Mouse (Mus musculus) liver, embryonic 14.5 days (tissue): ENCODE results near the gene Trmt1l. TPM values are rescaled to one million over a fixed set of nuclear protein-coding genes. Genes with fewer than 3 reads are reported as not detected.

Experiments
- ATAC-seq: fragments of 200-750 bp; cut with Nextera tagmentation; 2 replicates; pipeline ENCODE4 v1.8.0; 2017; ENCODE audit warnings: moderate number of reproducible peaks, mild to moderate bottlenecking, moderate library complexity; ENCODE audit not compliant: insufficient read depth
- DNase-seq, 3 experiments: peaks; one replicate each; pipeline ENCODE4 v3.0.0-alpha.2; 2012 to 2013; ENCODE audit warnings: low read depth in 3 of 3, low spot score in 3 of 3
- H3K27ac ChIP-seq: fragments of 300-500 bp; sonication (generic); 2 replicates; pipeline ENCODE4 v1.5.1; 2014; ENCODE audit warnings: moderate library complexity, mild to moderate bottlenecking, control low read depth, inconsistent platforms
- H3K27me3 ChIP-seq: fragments of 300-500 bp; sonication (generic); 2 replicates; pipeline ENCODE4 v1.6.1; 2014; ENCODE audit warnings: mild to moderate bottlenecking, low read length, moderate library complexity; ENCODE audit not compliant: control insufficient read depth, insufficient read depth
- H3K36me3 ChIP-seq: fragments of 300-500 bp; sonication (generic); replicated peaks from 2 replicates; pipeline ENCODE4 v1.6.1; 2014; ENCODE audit warnings: low read depth; ENCODE audit not compliant: control insufficient read depth, insufficient read depth
- H3K4me1 ChIP-seq, 2 experiments: fragments of 200-500 bp in 1 of 2; fragments of 300-500 bp in 1 of 2; sonication (generic) in 1 of 2; replicated peaks; 2 replicates each; pipeline ENCODE4 v1.6.1; 2012 to 2014; ENCODE audit warnings: antibody characterized with exemption in 1 of 2, inconsistent platforms in 1 of 2, low read length in 1 of 2; ENCODE audit not compliant: control insufficient read depth in 2 of 2, insufficient read depth in 2 of 2
- H3K4me2 ChIP-seq: fragments of 300-500 bp; sonication (generic); 2 replicates; pipeline ENCODE4 v1.6.1; 2014; ENCODE audit warnings: low read depth, mild to moderate bottlenecking, control low read depth, moderate library complexity
- H3K4me3 ChIP-seq, 2 experiments: fragments of 200-500 bp in 1 of 2; fragments of 300-500 bp in 1 of 2; sonication (generic) in 1 of 2; 2 replicates each; pipeline ENCODE4 v1.5.1; 2012 to 2014; ENCODE audit warnings: low read depth in 2 of 2, low read length in 2 of 2, mild to moderate bottlenecking in 2 of 2, control low read depth in 1 of 2, inconsistent platforms in 1 of 2, moderate library complexity in 1 of 2; ENCODE audit not compliant: insufficient read depth in 1 of 2
- H3K9ac ChIP-seq: fragments of 300-500 bp; sonication (generic); replicated peaks from 2 replicates; pipeline ENCODE4 v1.6.1; 2014; ENCODE audit warnings: mild to moderate bottlenecking, control low read depth, moderate library complexity
- H3K9me3 ChIP-seq: fragments of 300-500 bp; sonication (generic); 2 replicates; pipeline ENCODE4 v1.6.1; 2016; ENCODE audit warnings: low read length, mixed read lengths; ENCODE audit not compliant: control insufficient read depth
- CTCF ChIP-seq: IDR thresholded peaks from 2 replicates; pipeline ENCODE4 v1.5.1; 2016; ENCODE audit warnings: antibody characterized with exemption, low read depth, control low read depth
- EP300 ChIP-seq: IDR thresholded peaks from 2 replicates; pipeline ENCODE4 v1.6.1; 2016; ENCODE audit warnings: antibody characterized with exemption, low read depth
- WGBS: fragments of 180-500 bp; shearing (Covaris S2); extraction: QIAGEN DNeasy Blood & Tissue Kit; methylation state at CpG from one replicate; pipeline ENCODE4 v1.1.7; 2014; ENCODE audit not compliant: insufficient replicate concordance; 5-methylcytosine and 5-hydroxymethylcytosine counted together
- polyA plus RNA-seq, 2 experiments: library from polyadenylated mRNA; depleted of rRNA in 1 of 2; stranded (reverse) in 1 of 2; unstranded in 1 of 2; fragments of >200 nt; fragmentation: Nextera tagmentation in 1 of 2; extraction: Ambion mirVana in 1 of 2; gene quantifications; 2 replicates each; pipeline versions ENCODE4 v1.2.1 to v1.2.3; 2012 to 2014

The Trmt1l gene
- polyA plus RNA-seq, 2 experiments: 9.8 to 11.8 TPM

- no peak for ATAC-seq
- WGBS: 61% methylated on average over 6 of the region's 6 CpGs
- H3K4me1 ChIP-seq: peaks cover 9 to 11% of the 10 kb centered on the region in 2 experiments; a peak in 3 of 4 replicates
Measured at GRCm38 (mm10) chr1:151489806-151490205, 61.5 kb downstream of the Trmt1l start.

DNA sequence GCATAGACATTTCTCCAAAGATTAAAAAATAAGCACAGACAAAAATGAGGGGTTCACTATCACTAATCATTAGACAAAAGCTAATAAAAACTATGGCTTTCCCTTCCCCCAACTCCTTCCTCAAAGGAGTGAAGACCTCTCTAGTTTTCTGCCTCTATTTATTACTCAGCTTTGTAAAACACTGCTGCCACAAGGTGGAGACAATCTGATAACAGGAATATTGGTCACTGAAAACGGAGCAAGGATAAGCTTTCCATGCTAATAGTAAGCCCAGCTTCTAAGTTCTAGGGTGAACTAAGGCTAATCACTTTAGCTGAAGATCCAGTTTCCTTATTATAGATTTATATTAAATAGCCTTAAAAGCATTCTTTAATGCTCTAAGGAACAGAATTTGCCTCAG lies 64.1 kb downstream of the Trmt1l start:
- Histone ChIP-seq H3K9ac (no peak overlapping the region), H3K4me2 (no peak overlapping the region), H3K9me3 (no peaks in the 10 kb centered on the region), H3K27me3 (no peaks in the 10 kb centered on the region), H3K4me1 (peaks cover 10 to 16% of the 10 kb centered on the region in 2 experiments; a peak in 3 of 4 replicates), H3K27ac (no peak overlapping the region), H3K4me3 (no peak overlapping the region), H3K36me3 (no peaks in the 10 kb centered on the region)
- peak; percentile 9; the same call in 1 of the 2 replicates for TF ChIP-seq CTCF
- TF ChIP-seq EP300: no peak
- WGBS: 8% methylated on average over 1 of the region's 1 CpGs
- ATAC-seq (no peak), DNase-seq (no peak)

More at GRCm38 (mm10) chr1:151489806-151490205, 61.5 kb downstream of the Trmt1l start:
- Histone ChIP-seq H3K9ac (no peak overlapping the region), H3K27ac (no peak overlapping the region), H3K4me3 (no peak overlapping the region), H3K27me3 (no peaks in the 10 kb centered on the region), H3K4me2 (no peak overlapping the region), H3K36me3 (no peaks in the 10 kb centered on the region), H3K9me3 (no peaks in the 10 kb centered on the region)
- TF ChIP-seq CTCF: no peak
- TF ChIP-seq EP300: no peak
- no peak for DNase-seq

DNA sequence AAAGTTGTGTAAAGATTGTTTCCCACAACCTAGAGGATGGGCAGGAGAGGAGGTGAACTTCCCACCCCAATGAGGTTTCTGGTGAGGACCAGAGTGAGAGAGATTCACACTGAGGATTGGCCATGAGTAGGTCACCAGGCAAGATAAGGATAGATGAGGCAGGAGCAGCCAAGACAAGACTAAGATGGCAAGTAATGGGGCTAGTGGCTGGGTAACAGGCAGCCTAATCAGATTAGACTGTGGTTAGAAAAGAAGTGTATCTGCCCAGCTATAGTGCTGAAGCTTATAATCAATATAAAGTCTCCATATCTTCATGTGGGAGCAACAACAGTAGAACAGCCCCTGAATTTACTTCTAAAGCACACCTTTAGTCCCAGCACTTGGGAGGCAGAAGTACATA lies 65.5 kb downstream of the Trmt1l start:
- Histone ChIP-seq H3K27me3 (no peaks in the 10 kb centered on the region), H3K4me2 (no peak overlapping the region), H3K4me3 (no peak overlapping the region), H3K4me1 (peaks cover 15 to 20% of the 10 kb centered on the region in 2 experiments), H3K9me3 (no peaks in the 10 kb centered on the region), H3K36me3 (no peaks in the 10 kb centered on the region), H3K9ac (no peak overlapping the region), H3K27ac (no peak overlapping the region)
- ATAC-seq (no peak), DNase-seq (no peak)
- TF ChIP-seq EP300: no peak
- no peak for TF ChIP-seq CTCF

- DNase-seq (no peak), ATAC-seq (no peak)
- Histone ChIP-seq H3K27me3 (no peaks in the 10 kb centered on the region), H3K4me2 (no peak overlapping the region), H3K4me3 (no peak overlapping the region), H3K27ac (no peak overlapping the region), H3K36me3 (no peaks in the 10 kb centered on the region), H3K9me3 (no peaks in the 10 kb centered on the region), H3K4me1 (peaks cover 17 to 19% of the 10 kb centered on the region in 2 experiments), H3K9ac (no peak overlapping the region)
- TF ChIP-seq CTCF: no peak
- no peak for TF ChIP-seq EP300
- WGBS: 63% methylated on average over 6 of the region's 6 CpGs
Measured at GRCm38 (mm10) chr1:151494711-151495110, 66.4 kb downstream of the Trmt1l start.

GRCm38 (mm10) chr1:151495635-151496285 lies 67.4 kb downstream of the Trmt1l start:
- DNase-seq (no peak), ATAC-seq (no peak)
- peaks cover 17 to 19% of the 10 kb centered on the region in 2 experiments for H3K4me1 ChIP-seq
- no peak overlapping the region for H3K27ac ChIP-seq
- no peaks in the 10 kb centered on the region for H3K27me3 ChIP-seq
- no peaks in the 10 kb centered on the region for H3K36me3 ChIP-seq
- H3K4me3 ChIP-seq: no peak overlapping the region
- 42% methylated on average over 2 of the region's 2 CpGs for WGBS
- H3K4me2 ChIP-seq: no peak overlapping the region
- TF ChIP-seq EP300: no peak
- no peak for TF ChIP-seq CTCF
- no peak overlapping the region for H3K9ac ChIP-seq
- no peaks in the 10 kb centered on the region for H3K9me3 ChIP-seq
